Mouse (Mus musculus): Measurements from ENCODE around the gene Gm10306.

DNA sequence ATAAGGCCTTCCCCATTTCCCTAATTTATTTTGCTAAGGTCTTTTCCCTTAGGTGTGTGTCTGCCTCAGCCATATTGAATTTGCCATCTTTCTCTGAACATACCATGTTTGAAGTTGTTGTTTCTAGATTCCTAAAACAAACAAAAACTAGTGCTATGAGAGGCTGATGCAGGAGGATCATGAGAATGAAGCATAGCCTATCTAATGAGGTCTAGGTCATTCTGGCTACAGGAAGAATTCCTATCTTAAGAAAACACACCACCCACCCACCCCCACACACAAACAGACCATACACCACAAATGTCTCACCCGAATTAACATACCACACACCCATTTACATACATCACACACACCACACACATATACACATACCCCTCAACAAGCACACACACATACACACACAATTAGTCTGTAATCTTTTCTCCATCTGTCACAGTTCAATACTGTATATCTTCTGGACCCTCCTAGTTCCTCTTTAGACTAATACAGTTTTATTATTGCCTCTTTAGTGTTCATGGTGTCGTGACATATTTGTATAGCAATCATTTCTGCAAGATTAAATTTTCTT is 48.2 kb downstream of the Gm10306 start:
- TF ChIP-seq CTCF (IDR thresholded peaks at IDR 0.05) (no peak), EP300 (IDR thresholded peaks at IDR 0.05) (no peak)
